Mouse (Mus musculus) A20 (cell line): ENCODE results near the gene Syn3.
"Not testable (repeated sequence)": the region's sequence is repeated elsewhere in the genome, so short reads cannot be mapped to it uniquely, and the experiment has no call there.

Experiments used
- DNase-seq: peaks from one replicate; pipeline ENCODE4 v3.0.0-alpha.2; 2011; ENCODE audit warnings: low read depth, low spot score

Syn3 gene

GRCm38 (mm10) chr10:86468612-86469546, 29.8 kb downstream of the Syn3 start:
- DNase-seq: peak; percentile 72

- DNase-seq: peak; percentile 49
Measured at GRCm38 (mm10) chr10:86463538-86464199, 35.0 kb downstream of the Syn3 start.

- DNase-seq: no peak
Measured at GRCm38 (mm10) chr10:86459643-86460042, 39.1 kb downstream of the Syn3 start.

- DNase-seq: no peak
Measured at GRCm38 (mm10) chr10:86457665-86458209, 41.0 kb downstream of the Syn3 start.

GRCm38 (mm10) chr10:86457195-86457594, 41.5 kb downstream of the Syn3 start:
- no peak for DNase-seq

- DNase-seq: no peak
Measured at GRCm38 (mm10) chr10:86455296-86456055, 43.2 kb downstream of the Syn3 start.

GRCm38 (mm10) chr10:86452326-86452995, 46.2 kb downstream of the Syn3 start:
- DNase-seq: peak; percentile 41

GRCm38 (mm10) chr10:86451294-86451693, 47.4 kb downstream of the Syn3 start:
- DNase-seq: no peak

GRCm38 (mm10) chr10:86446649-86447048, 52.0 kb downstream of the Syn3 start:
- no peak for DNase-seq

GRCm38 (mm10) chr10:86445207-86445606, 53.5 kb downstream of the Syn3 start:
- DNase-seq: no peak

GRCm38 (mm10) chr10:86444665-86445064, 54.0 kb downstream of the Syn3 start:
- no peak for DNase-seq

- no peak for DNase-seq
Measured at GRCm38 (mm10) chr10:86441765-86442164, 56.9 kb downstream of the Syn3 start.

- no peak for DNase-seq
Measured at GRCm38 (mm10) chr10:86439640-86440039, 59.1 kb downstream of the Syn3 start.

GRCm38 (mm10) chr10:86437294-86437693, 61.4 kb downstream of the Syn3 start:
- no peak for DNase-seq

GRCm38 (mm10) chr10:86435006-86435405, 63.7 kb downstream of the Syn3 start:
- not testable (repeated sequence) for DNase-seq

- DNase-seq: no peak
Measured at GRCm38 (mm10) chr10:86429651-86430050, 69.0 kb downstream of the Syn3 start.

- DNase-seq: no peak
Measured at GRCm38 (mm10) chr10:86427956-86428355, 70.7 kb downstream of the Syn3 start.

GRCm38 (mm10) chr10:86425690-86426530, 72.8 kb downstream of the Syn3 start:
- no peak for DNase-seq

GRCm38 (mm10) chr10:86421731-86422370, 76.8 kb downstream of the Syn3 start:
- DNase-seq: no peak

- DNase-seq: no peak
Measured at GRCm38 (mm10) chr10:86418931-86419330, 79.8 kb downstream of the Syn3 start.
